Mouse (Mus musculus): ENCODE results near the gene A530016L24Rik. TPM values are rescaled to one million over a fixed set of nuclear protein-coding genes. Genes with fewer than 3 reads are reported as not detected.

A530016L24Rik gene
- polyA plus RNA-seq (2012; rRNA removed): 19.1 and 21.2 TPM in 2 replicates

GRCm38 (mm10) chr12:112489134-112489533 is at the start of gene A530016L24Rik:
Gene A530016L24Rik, plus strand, starts transcription at chr12:112489448.

GRCm38 (mm10) chr12:112516697-112517337 is 27.6 kb downstream of the A530016L24Rik start, which contains the start of gene Tmem179:
Gene Tmem179, minus strand, starts transcription at chr12:112516747.

Other genes with a start within 250 kb of the A530016L24Rik start
- 0.57 and 0.61 TPM in 2 replicates for gene Tmem179, start 27.3 kb downstream of the A530016L24Rik start, polyA plus RNA-seq (2012; rRNA removed)
- 42.7 and 45.9 TPM in 2 replicates for gene Inf2, start 99.3 kb downstream of the A530016L24Rik start, polyA plus RNA-seq (2012; rRNA removed)
- gene Adssl1, start 130.6 kb downstream of the A530016L24Rik start, polyA plus RNA-seq (2012; rRNA removed): 3.7 and 4.5 TPM in 2 replicates
- 141 and 169 TPM in 2 replicates for gene Siva1, start 155.2 kb downstream of the A530016L24Rik start, polyA plus RNA-seq (2012; rRNA removed)
- gene Akt1, start 185.4 kb downstream of the A530016L24Rik start, polyA plus RNA-seq (2012; rRNA removed): 246 and 258 TPM in 2 replicates
- 17.9 and 20.4 TPM in 2 replicates for gene Zbtb42, start 189.4 kb downstream of the A530016L24Rik start, polyA plus RNA-seq (2012; rRNA removed)
- 82.4 and 97.6 TPM in 2 replicates for gene Cep170b, start 231.0 kb downstream of the A530016L24Rik start, polyA plus RNA-seq (2012; rRNA removed)

Data from ovary, adult 2 months (tissue).